Mouse (Mus musculus) left cerebral cortex, postnatal 10 days (tissue): ENCODE results near the gene Exoc4. TPM values are rescaled to one million over a fixed set of nuclear protein-coding genes. Genes with fewer than 3 reads are reported as not detected.

Source experiments
- DNase-seq, 2 experiments: peaks; one replicate each; pipeline ENCODE4 v3.0.0; 2021 to 2022; ENCODE audit warnings: low spot score in 2 of 2, mixed read lengths in 1 of 2; ENCODE audit errors: extremely low spot score in 1 of 2
- intact Hi-C: fragments of 180-260 bp; cut with DNase I; formaldehyde crosslinking; loops from one replicate; pipeline ENCODE4 v1.15.1; 2025
- total RNA-seq, 2 experiments: library from RNA; stranded (reverse); gene quantifications; 2 replicates each; pipeline ENCODE4 v1.2.3; 2021

The Exoc4 gene
- total RNA-seq, 2 experiments from 2014 or later = 65.7 to 79.9 TPM

DNA sequence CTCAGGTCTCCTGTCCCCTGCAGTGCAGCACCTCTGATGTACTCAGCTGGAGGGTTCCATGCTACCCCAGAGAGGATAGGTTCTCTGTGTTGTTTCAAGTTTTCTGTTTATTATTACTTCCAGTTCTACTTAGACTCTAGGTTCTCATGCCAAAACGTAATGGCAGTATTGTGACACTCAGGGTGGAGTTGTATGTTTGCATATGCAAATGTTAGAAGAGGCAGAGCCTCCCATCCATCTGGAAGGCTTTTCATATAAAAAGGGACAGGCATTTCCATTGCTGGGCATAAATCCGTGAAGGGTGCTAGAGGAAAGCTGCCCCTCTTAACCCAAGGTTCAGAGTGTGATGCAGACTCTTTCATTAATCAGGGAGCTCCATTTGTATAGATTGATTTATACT is 205.5 kb downstream of the Exoc4 start:
- DNase-seq = no peak
- intact Hi-C loops = no loop called here

DNA sequence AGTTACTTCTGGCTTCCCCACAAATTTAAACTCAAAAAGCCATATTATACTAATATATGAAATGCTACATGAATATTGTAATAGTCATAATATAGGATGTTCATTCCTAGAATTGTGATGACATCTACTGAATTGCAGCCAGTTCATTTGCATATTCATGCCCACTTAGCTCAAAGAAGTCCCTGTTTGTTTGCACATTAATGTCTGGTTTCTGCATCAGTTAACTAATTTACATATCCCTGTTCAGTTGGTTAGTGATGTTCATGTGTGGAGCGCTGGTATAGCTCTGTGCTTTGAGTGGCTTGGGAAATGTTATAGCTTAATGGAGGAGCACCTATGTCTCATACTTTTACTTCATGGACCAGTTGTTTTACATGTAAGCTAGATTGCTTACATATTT is 206.4 kb downstream of the Exoc4 start:
- DNase-seq = no peak
- intact Hi-C loops = no loop called here

GRCm38 (mm10) chr6:33464862-33465261 is 216.0 kb downstream of the Exoc4 start:
- intact Hi-C loops = no loop called here
- DNase-seq = no peak

DNA sequence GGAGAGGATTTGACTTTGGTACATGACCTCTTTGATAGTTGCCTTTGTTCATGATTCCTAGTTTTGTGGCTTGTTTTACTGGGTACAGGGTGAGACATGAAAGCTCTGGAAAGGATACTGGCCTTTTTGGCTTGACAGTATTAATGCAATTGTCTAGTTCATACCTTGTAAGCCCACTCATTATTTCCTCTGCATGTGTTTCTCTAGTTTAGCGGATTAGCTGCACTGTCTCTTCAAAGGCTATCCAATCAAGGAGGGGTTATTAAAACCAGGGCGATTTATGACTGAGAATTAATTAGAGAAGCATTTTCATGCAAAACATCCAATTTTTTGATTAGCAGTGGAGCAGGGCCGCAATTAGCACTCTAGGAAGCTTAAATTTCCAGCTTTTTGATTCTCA is 216.5 kb downstream of the Exoc4 start:
- intact Hi-C loops = no loop called here
- no peak for DNase-seq

DNA sequence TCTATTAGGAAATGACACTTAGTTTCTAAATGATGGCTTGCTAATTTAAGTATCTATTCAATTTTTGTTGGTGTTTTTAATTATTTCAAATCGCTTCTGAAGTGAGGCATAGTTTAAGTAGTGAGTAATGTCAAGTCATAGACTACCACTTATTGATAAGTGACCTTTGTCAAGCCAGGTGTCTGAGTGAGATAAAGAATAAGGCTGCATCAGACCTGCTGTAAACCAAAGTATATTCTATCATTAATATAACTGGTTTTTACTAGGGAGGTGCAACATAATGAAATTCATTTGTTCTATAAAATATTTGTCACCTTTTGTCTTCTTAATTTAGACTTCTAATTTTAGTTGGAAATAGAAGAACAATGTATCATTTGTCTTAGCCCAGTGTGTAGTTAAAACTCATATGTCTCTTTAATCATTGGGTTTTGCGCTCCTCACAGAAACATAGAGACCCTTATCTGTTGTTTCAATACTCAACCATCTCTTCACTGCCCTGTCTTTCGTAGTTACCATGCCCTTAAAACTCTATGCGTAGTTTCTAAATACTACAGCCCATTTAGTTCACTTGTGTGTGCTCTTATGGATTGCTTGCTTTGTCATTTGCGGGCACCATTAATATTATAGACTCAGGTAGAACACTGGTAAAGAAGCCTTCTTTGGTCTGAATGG is 217.4 kb downstream of the Exoc4 start:
- intact Hi-C loops = no loop called here
- no peak for DNase-seq

DNA sequence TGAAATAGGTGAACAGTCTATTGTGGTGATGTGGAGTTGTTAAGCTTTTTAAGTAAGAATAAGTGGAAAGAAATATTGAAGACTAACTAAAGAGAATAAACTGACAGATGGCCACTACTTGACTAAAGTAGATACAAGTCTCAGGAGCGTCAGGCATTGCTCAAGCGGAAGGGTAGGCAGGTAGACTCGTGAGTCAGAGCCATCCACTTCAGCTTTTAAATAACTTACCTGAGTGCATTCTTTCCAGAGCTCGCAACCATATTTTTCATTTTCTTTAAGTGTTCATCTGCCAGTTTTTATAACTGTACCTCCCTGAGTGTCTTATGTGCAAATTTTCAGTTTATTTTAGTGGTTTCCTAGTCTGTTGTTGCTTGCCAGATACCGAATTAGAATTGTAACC is 219.6 kb downstream of the Exoc4 start:
- intact Hi-C loops = no loop called here
- DNase-seq = no peak

DNA sequence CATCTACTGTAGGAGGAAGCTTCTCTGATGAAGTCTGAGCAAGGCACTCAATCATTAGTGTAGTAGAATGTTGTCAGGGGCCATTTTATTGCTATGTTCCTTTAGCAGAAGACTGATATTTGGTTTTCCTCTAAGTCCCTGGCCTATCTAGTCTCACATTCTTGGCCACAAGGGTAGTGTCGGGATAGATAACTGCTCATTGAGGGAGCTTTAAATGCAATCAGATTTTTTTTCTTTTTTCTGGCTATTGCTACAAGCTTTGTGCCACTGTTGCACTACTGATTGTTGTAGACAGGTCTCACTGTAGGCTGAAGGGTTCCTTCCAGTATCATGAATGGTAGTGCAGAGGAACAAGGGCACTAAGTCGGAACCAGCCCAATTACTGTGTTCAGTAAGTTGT is 227.2 kb downstream of the Exoc4 start:
- intact Hi-C loops = no loop called here
- no peak for DNase-seq

DNA sequence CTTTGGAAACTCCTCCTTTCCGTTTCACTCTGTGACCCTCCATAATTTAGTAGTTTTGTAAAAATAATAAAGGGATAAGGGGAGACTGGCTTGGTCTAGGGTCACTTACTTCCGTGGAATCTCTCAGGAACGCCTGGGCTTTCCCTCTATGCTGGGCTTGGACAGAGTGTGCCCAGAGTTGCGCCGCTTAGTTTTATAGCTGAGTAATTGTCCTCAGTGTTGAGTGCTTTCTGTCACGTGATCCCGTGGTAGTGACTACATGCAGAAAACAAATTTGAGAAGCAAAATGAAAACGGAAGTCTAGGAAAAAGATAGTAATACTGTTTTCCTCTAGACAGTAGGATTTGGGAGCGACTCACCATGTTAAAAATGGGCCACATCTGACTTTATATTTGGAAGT is 235.7 kb downstream of the Exoc4 start:
- DNase-seq = no peak
- intact Hi-C loops = no loop called here

DNA sequence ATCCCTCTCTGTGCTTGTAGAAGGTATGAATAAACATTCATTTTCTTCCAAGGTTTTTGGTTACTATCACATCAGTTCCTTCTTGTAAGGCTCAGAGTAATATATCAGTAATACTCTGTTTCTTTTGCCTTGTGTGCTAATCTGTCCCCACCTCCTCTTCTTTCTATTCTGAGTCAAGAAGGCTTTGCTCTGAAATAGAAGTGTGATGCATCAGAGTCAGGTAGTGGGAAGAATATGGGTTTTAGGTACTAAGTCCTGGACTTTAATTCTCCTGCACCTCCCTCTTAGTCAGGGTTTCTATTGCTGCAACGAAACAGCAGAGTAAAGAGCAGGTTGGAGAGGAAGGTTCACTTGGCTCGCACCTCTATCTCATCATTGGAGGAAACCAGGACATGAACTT is 240.9 kb downstream of the Exoc4 start:
- intact Hi-C loops = no loop called here
- no peak for DNase-seq

DNA sequence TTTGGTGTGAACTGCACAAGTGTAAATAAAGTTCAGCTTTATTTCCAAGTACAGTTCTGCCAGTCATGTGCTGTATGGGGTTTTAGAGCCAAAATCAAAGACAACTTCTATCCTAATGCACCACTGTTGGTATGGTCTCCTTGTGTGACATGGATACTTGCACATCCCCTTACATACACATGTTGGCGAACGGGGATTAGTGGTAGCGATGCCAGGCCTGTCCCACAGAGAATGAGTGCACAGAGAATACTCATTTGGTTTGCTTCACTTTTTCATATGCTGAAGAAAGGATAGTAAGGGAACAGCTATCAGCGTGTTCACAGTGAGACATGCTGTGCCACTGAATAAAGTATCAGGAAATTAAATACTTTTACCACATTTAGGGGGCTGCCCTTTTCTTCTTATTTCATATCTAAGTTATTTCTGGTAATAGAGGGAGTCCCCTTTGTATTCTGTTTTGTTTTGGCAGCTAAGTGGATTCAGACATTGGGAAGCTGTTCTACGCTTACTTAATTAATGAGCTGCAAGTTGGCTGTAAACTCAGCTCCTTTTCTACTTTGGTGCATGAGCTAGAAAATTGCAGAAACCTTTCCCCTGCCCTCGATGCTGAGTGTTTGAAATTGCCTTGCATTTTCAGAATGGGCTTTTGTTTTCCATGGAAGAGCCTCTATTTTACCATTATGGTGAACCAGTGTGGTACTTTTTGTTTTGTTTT is 247.4 kb downstream of the Exoc4 start:
- no peak for DNase-seq
- intact Hi-C loops = no loop called here

DNA sequence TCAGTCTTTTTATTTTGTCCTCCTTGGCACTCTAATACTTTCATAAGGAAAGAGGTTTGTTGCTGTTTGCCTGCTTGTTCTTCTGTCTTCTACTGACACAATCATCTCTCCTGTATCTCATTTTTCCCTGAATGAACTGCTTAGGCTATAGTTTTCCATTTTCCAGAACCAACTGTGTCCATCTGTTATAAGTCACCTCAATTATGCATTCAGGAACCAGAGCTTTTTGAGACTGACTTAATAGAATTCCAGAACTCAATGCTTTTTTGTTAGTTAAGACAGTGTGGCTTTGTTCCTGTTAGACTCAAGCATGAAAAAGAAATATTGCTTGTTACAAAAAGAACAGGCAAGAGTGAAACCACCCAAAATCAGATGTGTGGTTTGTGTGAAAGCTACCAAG is 248.5 kb downstream of the Exoc4 start:
- DNase-seq = no peak
- intact Hi-C loops = no loop called here

- no peak for DNase-seq
Measured at GRCm38 (mm10) chr6:33502388-33502787, 253.5 kb downstream of the Exoc4 start.

DNA sequence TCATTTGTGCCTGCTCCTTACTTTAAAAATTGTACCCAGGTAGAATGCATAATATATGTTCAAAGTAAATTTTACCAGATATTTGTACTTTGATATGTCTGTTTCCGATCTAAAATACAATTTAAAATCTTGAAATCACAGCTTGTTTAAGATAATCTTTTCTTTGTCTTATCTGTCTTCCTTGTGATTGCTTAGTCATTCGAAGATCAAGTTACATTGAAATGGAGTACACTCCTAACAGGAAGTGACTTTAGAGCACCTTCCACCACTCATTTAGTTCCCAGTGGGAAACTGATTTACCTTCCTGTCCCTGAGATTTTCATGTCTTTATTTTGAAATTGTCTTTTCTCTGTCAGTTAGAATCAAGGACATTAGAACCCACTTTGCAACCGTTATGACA is 254.5 kb downstream of the Exoc4 start:
- intact Hi-C loops = no loop called here

More at GRCm38 (mm10) chr6:33502388-33502787, 253.5 kb downstream of the Exoc4 start:
- intact Hi-C loops = no loop called here

GRCm38 (mm10) chr6:33507134-33507533 is 258.2 kb downstream of the Exoc4 start:
- no peak for DNase-seq
- intact Hi-C loops = no loop called here

More for the DNA sequence above, 254.5 kb downstream of the Exoc4 start:
- DNase-seq = no peak

DNA sequence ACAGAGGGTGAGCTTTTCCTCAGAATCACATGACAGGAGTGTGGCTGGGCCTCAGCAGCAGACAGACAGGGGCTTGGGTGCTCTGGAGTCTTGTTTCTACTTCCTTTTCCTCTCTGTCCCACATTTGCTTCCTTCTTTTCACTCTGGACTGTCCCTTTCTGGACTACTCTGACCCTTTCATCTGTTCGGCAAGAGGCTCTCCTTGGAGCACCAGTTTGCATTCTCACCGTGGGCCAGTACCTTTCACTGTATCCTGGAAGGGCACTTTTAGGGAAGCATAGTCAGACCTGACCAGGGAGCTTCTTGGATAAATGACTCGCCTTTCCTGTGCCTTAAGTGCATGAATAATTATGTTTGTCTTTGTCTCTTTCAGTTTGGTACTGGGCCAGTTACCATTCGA is 266.5 kb downstream of the Exoc4 start:
- intact Hi-C loops = no loop called here
- no peak for DNase-seq

DNA sequence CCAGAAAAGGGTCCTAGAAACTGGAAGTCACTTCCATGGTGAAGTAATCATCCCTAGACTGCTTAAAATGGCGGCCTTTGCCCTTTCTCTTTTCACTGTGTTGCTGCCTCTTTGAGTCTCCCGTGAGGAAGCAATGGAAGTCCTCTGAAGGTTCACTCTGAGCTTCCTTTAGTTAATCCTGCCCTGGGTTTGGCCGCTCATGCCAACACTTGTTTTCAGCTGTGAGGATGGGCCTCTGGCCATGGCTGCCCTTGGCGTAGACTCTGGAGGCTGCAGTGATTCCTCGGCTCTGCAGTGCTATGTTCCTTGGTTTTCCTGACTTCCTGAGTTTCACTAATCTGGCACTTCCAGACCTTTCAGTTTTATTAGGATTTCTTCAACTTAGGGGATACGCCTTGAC is 267.9 kb downstream of the Exoc4 start:
- intact Hi-C loops = no loop called here
- DNase-seq = no peak

DNA sequence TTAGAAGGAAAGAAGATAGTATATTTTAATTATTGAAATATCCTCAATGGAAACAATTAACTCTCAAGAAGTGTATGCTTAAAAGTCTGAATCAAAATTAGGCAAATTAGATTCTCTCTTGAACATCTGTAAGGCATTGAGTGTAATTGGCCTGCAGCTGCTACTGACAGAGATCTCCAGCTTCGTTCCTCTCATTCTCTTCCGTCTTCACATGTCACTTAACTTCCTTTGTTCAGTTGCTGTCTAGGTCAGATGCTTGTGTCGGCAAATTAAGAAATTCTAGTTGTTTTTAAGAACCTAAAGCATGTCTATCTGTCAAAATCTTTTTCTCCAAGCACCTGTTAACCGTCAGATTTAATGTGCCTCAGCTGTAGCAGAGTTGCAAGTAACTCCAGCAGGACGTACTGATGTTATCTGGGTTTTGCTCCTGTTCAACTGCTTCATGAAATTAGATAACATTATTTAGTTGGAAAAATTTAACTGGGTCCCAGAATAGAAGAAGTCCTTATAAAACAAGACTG is 269.1 kb downstream of the Exoc4 start:
- no peak for DNase-seq
- intact Hi-C loops = no loop called here

DNA sequence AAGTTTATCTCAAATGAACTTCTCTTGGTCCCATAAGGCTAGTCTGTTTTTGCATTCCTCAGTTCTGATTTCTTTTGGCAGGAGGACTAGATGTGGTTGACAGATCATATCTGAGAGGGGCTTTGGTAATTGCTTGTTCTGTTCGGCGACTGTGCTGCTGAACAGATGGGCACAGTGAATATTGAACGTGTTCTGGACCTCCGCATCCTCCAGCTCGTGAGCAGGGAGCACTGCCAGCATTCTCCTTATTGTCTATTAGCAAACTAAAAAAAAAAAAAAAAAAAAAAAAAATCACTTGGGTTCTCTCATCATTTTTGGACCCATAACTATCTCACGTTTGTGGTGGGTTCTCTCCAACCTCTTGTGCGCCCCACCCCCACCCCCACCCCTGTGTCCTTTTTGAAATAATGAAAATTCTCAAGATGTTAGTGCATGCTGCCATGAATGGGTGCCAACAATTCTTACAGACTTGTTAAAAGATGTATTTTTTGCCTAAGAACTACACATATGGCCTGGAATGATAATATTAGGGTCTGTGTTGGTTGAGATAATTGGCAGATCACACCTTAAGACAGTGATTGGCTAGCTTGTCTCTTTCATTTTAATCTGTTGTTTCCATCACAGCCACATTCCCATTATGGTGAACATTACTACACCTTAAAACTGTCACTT is 276.9 kb downstream of the Exoc4 start:
- DNase-seq = peak; percentile 27 to 59
- intact Hi-C loops = loop anchor here (2.0 kb wide), 1 partner anchor 65 kb away; no protein-coding TSS in a partner anchor

- DNase-seq = no peak
- intact Hi-C loops = no loop called here
Measured at GRCm38 (mm10) chr6:33540356-33540755, 291.5 kb downstream of the Exoc4 start.

- intact Hi-C loops = no loop called here
- DNase-seq = no peak
Measured at GRCm38 (mm10) chr6:33542712-33543111, 293.8 kb downstream of the Exoc4 start.
